Mouse (Mus musculus): ENCODE results near the gene Tnk2.

Gene Tnk2

DNA sequence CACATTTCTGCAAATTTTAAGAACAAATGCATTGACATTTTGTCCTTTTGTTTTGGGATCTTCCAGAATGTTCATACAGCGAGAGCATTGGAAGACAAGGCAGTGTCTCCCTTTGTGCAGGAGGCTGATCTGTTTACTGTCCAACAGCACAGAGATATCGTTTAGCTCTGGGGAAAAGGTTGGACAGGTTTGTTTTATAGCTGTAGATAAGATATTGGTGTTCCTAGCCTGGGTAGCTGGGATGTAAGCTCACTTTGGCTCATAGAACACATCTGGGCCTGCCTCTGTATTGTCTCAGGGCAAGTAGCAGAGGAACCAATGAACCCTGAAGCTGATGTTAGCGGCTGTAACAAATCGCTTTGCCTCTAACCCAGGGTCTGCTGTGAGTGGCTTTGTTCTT lies 80.1 kb downstream of the Tnk2 start:
- no peak for DNase-seq

- no peak for DNase-seq
These were observed 80.6 kb downstream of the Tnk2 start for GRCm38 (mm10) chr16:32724259-32724658.

DNA sequence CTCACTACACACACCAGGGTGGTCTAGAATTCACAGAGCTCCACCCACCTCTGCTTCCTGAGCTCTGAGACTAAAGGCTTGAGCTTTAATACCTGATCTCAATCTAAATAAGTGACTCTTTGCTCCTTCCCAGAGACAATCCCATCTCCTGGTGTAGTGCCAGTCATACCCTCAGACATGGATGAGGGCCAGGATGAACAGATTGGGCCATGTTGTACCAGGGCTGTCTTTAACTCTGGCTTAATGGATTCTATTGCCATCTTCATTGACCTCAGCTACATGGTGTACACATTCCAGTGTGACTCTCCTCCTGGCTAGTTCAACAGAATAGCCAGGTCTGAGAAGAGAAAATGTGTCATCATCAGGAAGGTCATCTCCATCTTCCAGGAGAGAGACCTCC lies 82.8 kb downstream of the Tnk2 start:
- DNase-seq: no peak

GRCm38 (mm10) chr16:32728240-32728639 lies 84.6 kb downstream of the Tnk2 start:
- DNase-seq: no peak

DNA sequence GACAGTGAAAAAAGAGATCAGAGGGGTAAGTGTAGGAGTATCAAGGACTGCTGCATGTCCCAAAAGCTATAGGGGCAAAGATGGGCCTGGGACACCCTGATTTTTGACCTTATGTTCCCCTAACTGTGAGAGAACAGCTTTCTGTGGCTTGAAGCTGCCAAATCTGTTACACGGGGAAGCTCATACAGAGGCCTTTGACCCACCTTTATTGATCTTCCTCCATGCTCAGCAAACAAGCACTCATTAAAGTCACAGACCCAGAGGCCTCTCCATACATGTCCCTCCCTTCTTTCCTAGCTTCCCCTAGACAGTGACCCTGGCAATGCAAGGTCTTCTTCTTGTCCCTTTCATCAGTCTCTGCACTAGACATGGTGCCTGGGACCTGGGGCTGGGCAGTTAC lies 85.1 kb downstream of the Tnk2 start:
- DNase-seq: no peak
